Mouse (Mus musculus): ENCODE results near the gene Arhgap1. TPM values are rescaled to one million over a fixed set of nuclear protein-coding genes. Genes with fewer than 3 reads are reported as not detected.
"Not testable (repeated sequence)": the region's sequence is repeated elsewhere in the genome, so short reads cannot be mapped to it uniquely, and the experiment has no call there.

Arhgap1 gene
- 10 to 100 TPM; 53.8 to 70.9 TPM for total RNA-seq (2021)
- long read RNA-seq, experiment 1, partial matches to known transcripts: 20 of 25 reads
- long read RNA-seq, experiment 1, other reads (novel, unspliced or antisense): 1 of 25 reads
- long read RNA-seq, experiment 2, transcript Arhgap1-202 (14 exons, 3,201 nt): major isoform, 5 of 12 reads
- long read RNA-seq, experiment 2, partial matches to known transcripts: 3 of 12 reads
- long read RNA-seq, experiment 2, other reads (novel, unspliced or antisense): 3 of 12 reads

DNA sequence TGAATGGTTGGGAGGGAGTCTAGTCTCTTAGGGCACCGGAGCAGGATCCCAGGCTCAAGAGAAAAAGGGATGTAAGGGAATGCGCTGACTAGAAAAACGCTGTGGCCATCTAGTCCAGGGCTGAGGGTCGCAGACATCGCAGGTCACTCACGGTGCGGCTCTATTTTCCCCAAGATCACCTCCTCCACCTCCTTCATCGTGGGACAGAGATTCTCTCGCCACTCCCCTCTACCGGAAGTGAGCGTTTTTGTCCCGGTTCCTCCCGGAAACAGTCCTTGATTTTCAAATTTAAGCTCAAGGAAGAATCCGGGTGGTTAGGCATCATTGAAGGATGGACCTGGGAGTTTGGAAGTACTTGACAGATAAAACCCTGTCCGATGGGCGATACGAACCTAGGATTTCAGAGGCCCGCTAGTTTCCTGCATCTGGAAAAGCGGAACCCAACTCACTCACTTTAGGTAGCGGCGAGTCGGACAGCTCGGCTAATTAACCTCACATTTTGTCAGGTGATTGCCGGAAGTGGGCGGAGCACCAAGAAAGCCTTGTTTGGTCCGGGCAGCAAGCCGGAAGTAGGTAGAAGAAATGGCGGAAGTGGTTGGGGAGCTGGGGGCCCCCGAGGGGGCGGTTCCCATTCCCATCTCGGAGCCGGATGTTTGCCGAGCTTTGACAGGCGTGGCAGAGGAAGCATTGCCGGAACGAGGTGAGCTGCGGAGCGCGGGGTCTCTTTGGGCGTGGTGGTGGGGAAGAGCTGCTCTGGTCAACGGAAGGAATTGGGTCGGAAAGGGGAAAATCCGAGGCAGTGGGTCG, at the start of gene Arhgap1, which contains the start of gene Zfp408:
TSS of gene Arhgap1 (plus strand) at position 308 of the 807 bp plus-strand sequence.
TSS of gene Zfp408 (minus strand) at position 239 of the 807 bp plus-strand sequence.
- DNase-seq: peak; percentile 96

DNA sequence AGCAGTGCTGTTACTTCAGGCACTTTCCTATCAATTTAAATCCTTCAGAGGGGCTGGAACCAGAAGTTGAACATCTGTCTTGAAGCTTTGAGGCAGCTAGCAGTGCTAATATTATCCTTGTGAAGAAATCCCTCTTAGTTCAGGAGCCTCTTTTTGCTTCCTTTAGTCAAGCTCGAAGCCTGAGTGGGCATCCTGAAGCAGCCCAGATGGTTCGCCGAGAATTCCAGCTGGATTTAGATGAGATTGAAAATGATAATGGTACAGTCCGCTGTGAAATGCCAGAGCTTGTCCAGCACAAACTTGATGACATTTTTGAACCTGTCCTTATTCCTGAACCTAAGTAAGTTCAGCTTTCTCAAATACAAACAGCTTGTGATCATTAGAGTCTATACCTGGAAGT, 49.2 kb upstream of the Arhgap1 start:
- DNase-seq: no peak

- DNase-seq: no peak
These were observed 47.3 kb upstream of the Arhgap1 start for GRCm38 (mm10) chr2:91602389-91602788.

DNA sequence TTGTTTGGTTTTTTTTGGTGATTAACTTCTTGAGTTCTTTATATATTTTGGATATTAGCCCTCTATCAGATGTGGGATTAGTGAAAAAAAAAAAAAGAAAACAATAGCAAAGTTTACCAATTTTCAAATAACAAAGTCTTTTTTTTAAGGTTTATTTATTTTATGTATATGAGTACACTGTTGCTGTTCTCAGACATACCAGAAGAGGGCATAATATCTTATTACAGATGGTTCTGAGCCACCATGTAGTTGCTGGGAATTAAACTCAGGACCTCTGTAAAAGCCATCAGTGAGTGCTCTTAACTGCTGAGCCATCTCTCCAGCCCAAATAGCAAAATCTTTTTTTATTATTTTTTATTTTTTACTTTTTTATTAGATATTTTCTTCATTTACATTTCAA, 40.3 kb upstream of the Arhgap1 start:
- not testable (repeated sequence) for DNase-seq

GRCm38 (mm10) chr2:91622356-91622755, 27.3 kb upstream of the Arhgap1 start:
- no peak for DNase-seq

- not testable (repeated sequence) for DNase-seq
These were observed 26.3 kb upstream of the Arhgap1 start for GRCm38 (mm10) chr2:91623366-91623765.

GRCm38 (mm10) chr2:91627486-91627885, 22.2 kb upstream of the Arhgap1 start:
- DNase-seq: no peak

DNA sequence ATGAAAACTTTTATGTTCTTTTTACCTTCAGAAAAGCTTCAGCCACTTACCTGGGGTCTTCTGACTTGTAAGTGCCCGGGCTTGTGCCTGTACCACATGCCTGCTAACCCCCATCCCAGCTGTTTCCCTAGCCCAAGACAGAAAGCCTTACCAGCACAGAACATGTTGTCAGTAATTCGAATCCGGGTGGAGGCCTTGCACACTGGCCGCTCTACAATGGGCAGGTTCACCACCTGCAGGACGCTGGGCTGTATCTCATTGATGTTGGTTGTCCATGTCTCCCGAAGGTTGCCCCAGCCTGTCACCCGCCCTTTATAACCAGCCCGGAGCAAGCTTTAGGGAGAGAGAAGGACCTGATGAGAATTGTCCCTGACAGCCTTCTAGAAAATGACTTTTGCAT, 21.5 kb upstream of the Arhgap1 start:
- no peak for DNase-seq

DNA sequence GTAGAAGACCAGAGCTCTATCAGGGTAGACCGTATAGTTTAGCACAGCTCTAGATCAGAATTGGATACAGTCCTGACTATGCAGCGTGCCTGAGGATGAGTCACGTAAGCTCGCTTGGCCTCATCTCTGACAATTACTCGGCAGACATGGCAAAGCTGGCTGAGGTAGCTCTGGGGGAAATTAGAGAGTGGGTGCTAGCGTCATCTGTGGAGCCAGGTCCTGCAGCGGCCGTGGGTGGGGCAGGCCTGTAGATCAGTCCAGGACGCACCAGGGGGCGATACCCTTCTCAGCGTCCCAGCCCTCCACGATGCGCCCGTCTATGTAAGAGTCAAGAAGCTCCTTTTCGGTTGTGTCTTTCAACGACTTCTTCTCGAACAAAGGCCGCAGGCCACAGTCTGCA, 20.0 kb upstream of the Arhgap1 start:
- DNase-seq: peak; percentile 28

DNA sequence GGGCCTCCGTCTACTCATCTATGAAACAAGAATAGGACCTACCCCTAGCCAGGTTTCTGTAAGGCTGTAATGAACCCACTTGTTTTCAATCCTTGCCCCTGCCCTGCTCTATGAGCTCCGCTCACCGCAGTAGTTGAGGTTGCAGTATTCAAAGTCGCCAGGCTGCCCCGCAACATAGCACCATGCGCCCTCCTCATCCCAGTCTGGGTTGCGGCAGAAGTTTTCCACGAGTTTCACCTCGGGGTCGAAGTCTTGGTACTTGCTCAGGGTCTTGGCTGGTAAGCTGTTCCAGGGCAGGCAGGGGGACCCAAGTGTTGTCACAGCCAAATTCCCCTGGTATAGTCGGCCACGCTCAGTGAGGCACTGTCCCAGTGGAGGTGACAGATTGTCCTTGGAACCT, 19.3 kb upstream of the Arhgap1 start:
- DNase-seq: no peak

- peak; percentile 26 for DNase-seq
These were observed 17.8 kb upstream of the Arhgap1 start for GRCm38 (mm10) chr2:91631826-91632225.

- DNase-seq: no peak
These were observed 17.3 kb upstream of the Arhgap1 start for GRCm38 (mm10) chr2:91632316-91632715.

GRCm38 (mm10) chr2:91633334-91633977, 16.2 kb upstream of the Arhgap1 start:
- DNase-seq: no peak

DNA sequence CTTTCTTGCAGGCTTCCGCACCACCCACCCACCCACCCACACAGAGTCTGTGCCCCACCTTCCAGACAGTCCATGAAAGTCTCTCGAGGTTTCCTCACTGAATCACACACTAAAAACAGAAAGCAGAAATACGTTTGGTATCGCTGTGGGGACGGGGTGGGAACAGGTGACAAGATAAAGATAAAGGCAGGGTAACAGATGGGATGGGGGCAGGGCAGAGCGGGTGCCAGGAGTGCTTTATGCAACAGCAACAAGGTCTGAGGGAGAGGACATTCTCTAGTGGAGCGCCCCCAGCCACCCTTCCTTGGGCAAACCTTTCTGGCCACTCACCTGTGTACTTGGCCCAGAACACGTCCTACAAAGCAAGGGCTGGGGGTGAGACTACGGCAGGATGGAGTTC, 14.8 kb upstream of the Arhgap1 start:
- no peak for DNase-seq

DNA sequence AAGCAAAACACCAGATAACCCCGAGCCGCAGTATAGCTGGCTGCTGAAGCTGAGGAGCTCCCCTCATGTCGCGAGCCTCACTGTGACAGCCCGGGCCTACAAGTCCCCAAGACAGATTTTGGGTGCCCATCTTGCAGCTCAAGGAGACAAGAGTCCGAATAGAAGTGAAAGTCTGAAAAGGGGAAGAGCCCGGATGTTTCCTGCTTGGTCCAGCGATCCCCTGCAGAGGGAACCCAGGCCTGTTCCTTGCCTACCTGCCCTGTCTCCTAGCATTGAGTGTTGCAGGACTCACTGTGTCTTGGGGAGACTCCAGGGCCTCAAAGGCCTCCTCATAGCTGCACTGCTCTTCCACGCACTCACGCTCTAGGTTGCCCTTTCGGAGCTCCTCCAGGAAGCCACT, 14.2 kb upstream of the Arhgap1 start:
- DNase-seq: no peak

- peak; percentile 26 for DNase-seq
These were observed 13.4 kb upstream of the Arhgap1 start, which contains the start of gene F2 for GRCm38 (mm10) chr2:91636229-91636628. Gene F2, minus strand, starts transcription at chr2:91636414.

GRCm38 (mm10) chr2:91636727-91637338, 12.8 kb upstream of the Arhgap1 start:
- DNase-seq: no peak

DNA sequence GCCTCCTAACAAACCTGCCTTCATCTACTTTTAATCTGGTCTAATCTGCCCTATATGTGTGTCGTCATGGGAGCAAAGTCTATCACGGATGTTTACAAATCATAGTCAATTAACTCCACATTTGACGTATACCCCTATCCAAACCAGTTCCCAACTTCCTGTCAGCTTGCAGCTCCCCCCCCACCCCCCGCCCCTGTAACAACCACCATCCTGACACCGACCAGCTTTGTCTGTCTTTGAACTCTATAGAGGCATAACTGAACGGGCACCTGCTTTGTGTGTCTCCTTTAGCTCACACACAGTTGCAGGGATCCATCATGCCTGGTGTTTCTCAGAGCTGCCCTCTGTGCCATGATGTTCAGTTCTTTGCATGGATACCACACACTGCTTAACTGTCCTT, 10.7 kb upstream of the Arhgap1 start:
- DNase-seq: no peak

DNA sequence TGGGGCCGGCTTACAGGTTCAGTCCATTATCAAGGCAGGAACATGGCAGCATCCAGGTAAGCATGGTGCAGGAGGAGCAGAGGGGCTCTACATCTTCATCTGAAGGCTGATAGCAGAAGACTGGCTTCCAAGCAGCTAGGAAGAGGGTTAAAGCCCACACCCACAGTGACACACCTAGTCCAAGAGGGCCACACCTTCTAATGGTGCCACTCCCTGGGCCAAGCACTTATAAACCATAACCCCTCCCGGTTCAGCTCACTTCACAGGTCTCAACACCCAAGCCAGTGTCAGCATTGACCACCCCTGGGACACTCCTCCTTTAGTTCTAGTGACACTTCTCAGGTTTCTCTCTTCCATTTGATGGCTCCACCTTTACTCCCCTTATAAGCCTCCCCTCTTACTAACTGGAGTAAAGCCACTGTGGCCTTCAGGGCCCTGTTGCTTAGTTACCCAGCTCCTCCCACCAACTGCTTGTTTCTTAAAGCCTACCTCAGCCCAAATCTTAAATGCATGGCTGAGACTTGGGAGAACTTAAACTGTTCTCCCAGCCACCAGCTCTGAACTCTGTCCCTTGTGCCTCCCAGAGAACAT, 6.7 kb upstream of the Arhgap1 start:
- DNase-seq: no peak

GRCm38 (mm10) chr2:91644021-91644420, 5.6 kb upstream of the Arhgap1 start:
- DNase-seq: no peak

DNA sequence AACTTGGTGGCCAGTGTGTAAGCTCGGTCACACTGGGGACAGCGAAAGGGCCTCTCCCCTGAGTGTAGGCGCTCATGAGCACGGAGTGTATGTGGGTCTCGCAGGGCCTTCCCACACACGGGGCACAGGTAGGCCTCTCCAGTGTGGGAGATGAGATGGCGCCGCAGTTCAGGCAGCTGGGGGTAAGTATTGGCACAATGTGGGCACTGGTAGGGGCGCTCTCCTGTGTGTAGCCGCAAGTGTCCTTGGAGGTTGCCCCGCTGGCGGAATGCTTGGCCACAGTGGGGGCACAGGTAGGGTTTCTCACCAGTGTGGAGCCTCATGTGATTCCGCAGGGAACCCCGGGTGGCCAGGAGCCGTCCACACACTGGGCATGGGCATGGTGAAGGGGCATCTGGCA, 4.3 kb upstream of the Arhgap1 start:
- no peak for DNase-seq

DNA sequence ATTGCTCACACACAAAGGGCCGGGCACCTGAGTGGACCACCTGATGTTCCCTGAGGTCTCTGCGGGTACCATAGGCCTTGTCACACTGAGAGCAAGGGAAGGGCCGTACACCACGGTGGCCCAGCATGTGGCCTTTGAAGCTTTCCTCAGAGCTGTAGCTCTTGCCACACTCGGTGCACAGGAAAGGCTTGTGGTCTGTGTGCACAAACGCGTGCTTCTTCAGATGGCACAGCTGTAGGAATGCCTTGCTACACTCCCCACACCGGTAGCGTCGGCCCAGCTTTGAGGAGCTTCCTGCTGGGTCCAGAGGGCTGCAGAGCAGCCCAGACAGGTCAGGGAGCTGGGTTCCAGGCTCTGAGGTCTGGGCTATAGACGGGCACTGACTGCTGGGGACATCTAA, 3.8 kb upstream of the Arhgap1 start:
- no peak for DNase-seq

Data from adrenal gland, postnatal 10 days (tissue).